Mouse (Mus musculus): Measurements from ENCODE around the gene Ddr2. TPM values are rescaled to one million over a fixed set of nuclear protein-coding genes. Genes with fewer than 3 reads are reported as not detected.

Ddr2 gene
- polyA plus RNA-seq, 1 experiment from 2014 or later, result 1.4 TPM

DNA sequence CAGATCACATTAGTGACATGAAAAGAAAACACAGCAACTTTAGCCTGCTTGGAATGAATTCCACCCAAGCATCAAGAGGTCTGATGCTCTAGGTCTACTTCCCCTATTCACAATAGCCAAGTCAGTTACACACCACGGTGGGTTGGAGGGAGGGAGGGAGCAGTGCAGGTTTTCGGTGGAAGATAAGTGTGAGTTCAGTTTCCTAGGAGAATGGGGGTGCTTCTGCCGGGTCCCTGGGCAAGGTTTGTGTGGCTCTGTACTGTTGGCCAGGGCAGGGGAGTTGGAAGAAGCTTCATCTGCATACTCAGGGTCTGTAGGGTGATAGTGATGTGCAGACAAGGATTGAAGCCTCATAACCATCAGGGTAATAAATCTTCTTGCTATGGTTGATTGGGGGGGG is 164.6 kb downstream of the Ddr2 start:
- TF ChIP-seq EP300 (IDR thresholded peaks at IDR 0.05; ENCODE audit: low read depth) (no peak), CTCF (IDR thresholded peaks at IDR 0.05; ENCODE audit: low read depth) (no peak)
- Histone ChIP-seq H3K4me2 (ENCODE audit: low read depth, low read length) (no peak overlapping the region), H3K9ac (replicated peaks) (no peak overlapping the region), H3K9me3 (ENCODE audit: low read length) (no peaks in the 10 kb centered on the region), H3K4me3 (ENCODE audit: low read depth, low read length) (no peak overlapping the region), H3K36me3 (replicated peaks; ENCODE audit: insufficient read depth, low read length) (peaks cover 3% of the 10 kb centered on the region; the same call in 1 of the 2 replicates), H3K4me1 (ENCODE audit: insufficient read depth) (no peaks in the 10 kb centered on the region), H3K27me3 (ENCODE audit: insufficient read depth, low read length) (no peaks in the 10 kb centered on the region), H3K27ac (ENCODE audit: low read depth) (no peak overlapping the region)
- 61% methylated on average over 3 of the region's 3 CpGs for WGBS (ENCODE audit: insufficient replicate concordance)
- DNase-seq (no peak), ATAC-seq (no peak)

DNA sequence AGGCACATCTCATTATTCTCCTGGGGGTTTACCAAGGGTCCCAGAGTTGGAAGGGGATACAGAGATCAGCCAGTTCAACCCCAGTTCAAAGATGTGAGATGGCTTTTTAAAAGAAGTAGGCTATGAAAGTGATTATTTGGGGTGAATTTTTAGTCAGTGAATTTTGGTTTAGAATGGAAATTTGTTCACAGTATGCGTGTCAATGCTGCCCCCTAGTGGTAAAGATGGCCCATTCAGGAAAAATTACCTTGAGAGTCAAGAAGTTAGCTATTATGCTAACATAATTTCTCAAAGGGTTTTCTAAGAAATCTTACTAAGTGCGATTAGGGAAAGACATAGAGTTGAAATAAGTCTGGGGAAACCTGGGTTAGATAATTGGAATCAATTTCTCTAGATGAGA is 171.2 kb downstream of the Ddr2 start:
- Histone ChIP-seq H3K27ac (ENCODE audit: low read depth) (no peak overlapping the region), H3K36me3 (replicated peaks; ENCODE audit: insufficient read depth, low read length) (no peaks in the 10 kb centered on the region), H3K4me2 (ENCODE audit: low read depth, low read length) (no peak overlapping the region), H3K4me3 (ENCODE audit: low read depth, low read length) (no peak overlapping the region), H3K9me3 (ENCODE audit: low read length) (no peaks in the 10 kb centered on the region), H3K9ac (replicated peaks) (no peak overlapping the region), H3K4me1 (ENCODE audit: insufficient read depth) (no peaks in the 10 kb centered on the region), H3K27me3 (ENCODE audit: insufficient read depth, low read length) (no peaks in the 10 kb centered on the region)
- TF ChIP-seq CTCF (IDR thresholded peaks at IDR 0.05; ENCODE audit: low read depth) (peak; percentile 79), EP300 (IDR thresholded peaks at IDR 0.05; ENCODE audit: low read depth) (no peak)
- 6% methylated on average over 2 of the region's 2 CpGs for WGBS (ENCODE audit: insufficient replicate concordance)
- ATAC-seq (no peak), DNase-seq (peak; percentile 35)

DNA sequence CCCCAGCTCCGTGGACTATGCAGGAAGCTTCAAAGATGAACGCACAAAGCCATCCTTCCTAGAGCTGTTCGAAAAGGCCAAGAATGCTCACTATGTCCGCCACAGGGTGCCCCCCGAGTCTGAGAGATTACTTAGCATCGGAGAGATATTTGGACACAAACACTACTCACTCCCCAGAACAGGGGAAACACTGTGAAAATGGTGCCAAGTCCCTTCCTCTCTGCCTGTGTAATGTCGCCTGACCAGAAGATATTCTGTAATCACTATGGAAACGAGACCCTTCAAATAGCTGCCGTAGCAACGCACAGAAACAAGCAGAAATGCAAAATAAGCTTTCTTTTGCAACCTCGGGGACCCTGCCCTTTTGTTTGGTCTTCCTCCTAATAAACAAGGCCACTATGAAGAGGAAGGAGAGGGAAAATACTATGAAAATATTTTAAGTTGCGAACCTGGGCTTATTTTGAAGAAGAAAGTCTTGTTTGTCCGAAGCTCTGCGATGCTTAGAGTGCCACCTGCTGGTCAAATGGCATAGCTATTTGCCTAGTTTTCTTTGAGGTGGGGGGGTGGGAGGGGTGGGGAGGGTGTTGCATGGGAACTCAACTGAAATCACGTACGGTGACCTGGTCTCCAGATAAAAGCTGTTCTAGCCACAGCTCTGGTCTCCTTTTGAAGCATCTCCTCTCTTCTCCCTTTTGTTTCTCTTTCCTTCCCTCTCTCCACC is 176.4 kb downstream of the Ddr2 start:
- ATAC-seq (no peak), DNase-seq (peak; percentile 39)
- 46% methylated on average over 16 of the region's 16 CpGs for WGBS (ENCODE audit: insufficient replicate concordance)
- Histone ChIP-seq H3K36me3 (replicated peaks; ENCODE audit: insufficient read depth, low read length) (no peaks in the 10 kb centered on the region), H3K4me3 (ENCODE audit: low read depth, low read length) (no peak overlapping the region; the same call in 1 of the 2 replicates), H3K9ac (replicated peaks) (no peak overlapping the region), H3K9me3 (ENCODE audit: low read length) (no peaks in the 10 kb centered on the region), H3K4me1 (ENCODE audit: insufficient read depth) (no peaks in the 10 kb centered on the region), H3K27me3 (ENCODE audit: insufficient read depth, low read length) (no peaks in the 10 kb centered on the region), H3K27ac (ENCODE audit: low read depth) (no peak overlapping the region), H3K4me2 (ENCODE audit: low read depth, low read length) (peak overlapping the region; percentile 22; the same call in 1 of the 2 replicates)
- peak; percentile 61 for TF ChIP-seq CTCF (IDR thresholded peaks at IDR 0.05; ENCODE audit: low read depth)
- no peak for TF ChIP-seq EP300 (IDR thresholded peaks at IDR 0.05; ENCODE audit: low read depth)

DNA sequence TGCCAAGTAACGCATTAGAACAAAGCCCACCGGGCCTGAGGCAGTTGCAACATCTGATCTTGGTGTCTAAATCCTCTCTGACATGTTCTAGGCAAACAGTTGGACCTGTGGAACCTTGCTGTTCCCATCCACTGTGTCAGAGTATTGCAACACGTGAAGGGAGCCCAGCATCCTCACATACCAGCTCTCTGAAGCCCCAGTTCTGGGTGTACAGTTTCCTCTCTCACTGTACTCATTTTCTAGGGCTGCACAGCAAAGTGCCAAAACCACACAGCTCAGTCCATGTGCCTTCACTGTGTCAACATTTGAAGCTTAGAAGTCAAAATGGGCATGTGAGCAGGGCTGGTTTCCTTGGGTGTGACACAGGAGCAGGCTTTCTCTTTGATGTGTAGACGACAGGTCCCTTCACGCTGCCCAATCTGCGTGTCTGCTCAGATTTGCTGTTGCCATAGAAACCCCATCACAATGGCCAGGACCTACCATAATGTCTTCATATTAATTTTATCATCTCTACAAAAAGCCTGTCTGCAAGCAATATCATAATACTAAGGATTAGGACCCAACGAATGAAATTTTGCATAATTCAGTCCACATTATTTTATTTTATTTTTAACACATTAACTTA is 178.3 kb downstream of the Ddr2 start:
- Histone ChIP-seq H3K4me3 (ENCODE audit: low read depth, low read length) (no peak overlapping the region), H3K9me3 (ENCODE audit: low read length) (no peaks in the 10 kb centered on the region), H3K4me1 (ENCODE audit: insufficient read depth) (no peaks in the 10 kb centered on the region), H3K27ac (ENCODE audit: low read depth) (no peak overlapping the region), H3K9ac (replicated peaks) (no peak overlapping the region), H3K36me3 (replicated peaks; ENCODE audit: insufficient read depth, low read length) (no peaks in the 10 kb centered on the region), H3K4me2 (ENCODE audit: low read depth, low read length) (no peak overlapping the region), H3K27me3 (ENCODE audit: insufficient read depth, low read length) (no peaks in the 10 kb centered on the region)
- DNase-seq (no peak), ATAC-seq (peak; percentile 48)
- 63% methylated on average over 7 of the region's 7 CpGs for WGBS (ENCODE audit: insufficient replicate concordance)
- TF ChIP-seq CTCF (IDR thresholded peaks at IDR 0.05; ENCODE audit: low read depth) (no peak), EP300 (IDR thresholded peaks at IDR 0.05; ENCODE audit: low read depth) (no peak)

DNA sequence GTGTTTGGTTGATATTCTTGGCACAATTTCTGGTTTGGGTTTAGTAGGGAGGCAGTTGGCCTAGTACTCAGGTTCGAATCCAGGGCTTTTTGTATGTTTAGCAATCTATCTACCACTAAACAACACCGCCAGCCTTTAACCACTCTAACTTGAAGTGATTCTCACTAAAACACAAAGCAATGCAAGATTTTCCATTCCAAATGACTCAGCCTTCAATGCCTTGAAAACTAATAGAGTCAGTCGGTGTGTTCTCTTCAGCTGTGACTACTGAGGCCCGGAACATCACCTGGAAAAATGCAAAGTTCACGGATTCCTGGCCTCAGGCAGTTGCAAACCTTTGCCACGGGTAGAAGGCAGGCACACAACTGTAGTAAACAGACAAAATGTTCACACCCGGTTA is 178.9 kb downstream of the Ddr2 start:
- TF ChIP-seq CTCF (IDR thresholded peaks at IDR 0.05; ENCODE audit: low read depth), result no peak
- TF ChIP-seq EP300 (IDR thresholded peaks at IDR 0.05; ENCODE audit: low read depth), result no peak
- no peaks in the 10 kb centered on the region for H3K27me3 ChIP-seq (ENCODE audit: insufficient read depth, low read length)
- H3K9me3 ChIP-seq (ENCODE audit: low read length), result no peaks in the 10 kb centered on the region
- ATAC-seq (peak; percentile 25; the same call in 1 of the 2 replicates), DNase-seq (no peak)
- H3K4me3 ChIP-seq (ENCODE audit: low read depth, low read length), result no peak overlapping the region
- H3K4me1 ChIP-seq (ENCODE audit: insufficient read depth), result no peaks in the 10 kb centered on the region
- no peaks in the 10 kb centered on the region for H3K36me3 ChIP-seq (replicated peaks; ENCODE audit: insufficient read depth, low read length)
- WGBS (ENCODE audit: insufficient replicate concordance), result 66% methylated on average over 7 of the region's 7 CpGs
- H3K9ac ChIP-seq (replicated peaks), result no peak overlapping the region
- H3K4me2 ChIP-seq (ENCODE audit: low read depth, low read length), result no peak overlapping the region
- H3K27ac ChIP-seq (ENCODE audit: low read depth), result no peak overlapping the region

DNA sequence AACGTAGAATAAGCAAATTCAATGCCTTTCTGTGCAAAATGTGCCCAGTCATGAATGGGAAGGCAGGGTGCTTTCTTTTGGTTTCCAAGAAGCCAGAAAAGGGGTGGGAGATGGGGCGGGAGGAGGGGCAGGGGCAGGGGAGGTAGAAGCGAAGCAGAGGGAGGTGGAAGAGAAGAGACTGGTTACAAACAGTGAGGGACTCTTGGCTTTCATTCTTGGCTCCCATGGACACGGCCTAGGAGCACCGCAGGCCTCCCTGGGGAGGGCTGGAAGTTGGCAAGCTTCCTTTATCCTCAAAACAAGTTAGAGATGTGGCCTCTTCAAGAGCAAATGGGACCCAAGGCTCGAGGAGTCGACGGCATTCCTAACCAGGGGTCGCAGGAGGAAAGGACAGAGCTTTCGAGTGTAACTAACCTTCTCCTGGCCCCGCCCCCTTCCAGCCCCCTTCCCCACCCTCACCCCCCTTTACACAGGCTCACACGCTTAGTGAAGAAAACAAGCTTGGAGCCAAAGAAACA is 182.0 kb downstream of the Ddr2 start, which contains the start of gene Ccdc190:
Gene Ccdc190, plus strand, starts transcription at position 195 of the 518 bp plus-strand sequence.
- Histone ChIP-seq H3K27me3 (ENCODE audit: insufficient read depth, low read length) (no peaks in the 10 kb centered on the region), H3K36me3 (replicated peaks; ENCODE audit: insufficient read depth, low read length) (no peaks in the 10 kb centered on the region), H3K4me3 (ENCODE audit: low read depth, low read length) (no peak within 1 kb of the TSS), H3K9ac (replicated peaks) (no peak within 1 kb of the TSS), H3K4me1 (ENCODE audit: insufficient read depth) (no peaks in the 10 kb centered on the region), H3K9me3 (ENCODE audit: low read length) (no peaks in the 10 kb centered on the region), H3K27ac (ENCODE audit: low read depth) (no peak within 1 kb of the TSS), H3K4me2 (ENCODE audit: low read depth, low read length) (no peak within 1 kb of the TSS)
- no peak for ATAC-seq
- DNase-seq, result no peak
- 29% methylated on average over 12 of the region's 12 CpGs for WGBS (ENCODE audit: insufficient replicate concordance)
- no peak for TF ChIP-seq EP300 (IDR thresholded peaks at IDR 0.05; ENCODE audit: low read depth)
- no peak for TF ChIP-seq CTCF (IDR thresholded peaks at IDR 0.05; ENCODE audit: low read depth)

Data from liver, postnatal 0 days (tissue).